18 mouse cellular contexts compared by ENCODE assay signal in genomic region chr1:73160199-73160598, GRCm38 (mm10).
DNase-seq lines count a peak whose midpoint lies in the region; ATAC-seq lines count a peak whose summit lies in the region.
"Had no signal": no experiment of that assay in that cellular context is flagged by ENCODE, and none has a peak within 500 bp of the region (broad histone marks: within the 10 kb centered on the region; RNA-seq: fewer than 3 reads in every experiment).

No protein-coding gene starts in this region.

- no peak overlapping the region for H3K4me3 ChIP-seq in midbrain, embryonic 11.5 days (ENCODE audit: low read depth, low read length)
- H3K4me3 ChIP-seq in midbrain, embryonic 14.5 days (replicated peaks; ENCODE audit: low read depth, low read length), result no peak overlapping the region
- no peak overlapping the region for H3K4me3 ChIP-seq in stomach, embryonic 15.5 days (replicated peaks)
- H3K4me3 ChIP-seq: embryonic facial prominence, embryonic 10.5 days; embryonic facial prominence, embryonic 12.5 days; forebrain, embryonic 13.5 days; forebrain, embryonic 15.5 days had no signal

- H3K27me3 ChIP-seq in midbrain, embryonic 11.5 days (ENCODE audit: control insufficient read depth, insufficient read depth, low read length), result no peaks in the 10 kb centered on the region
- no peaks in the 10 kb centered on the region for H3K27me3 ChIP-seq in midbrain, embryonic 14.5 days (ENCODE audit: control insufficient read depth, insufficient read depth, low read length)
- H3K27me3 ChIP-seq in stomach, embryonic 15.5 days (replicated peaks), result no peaks in the 10 kb centered on the region
- H3K27me3 ChIP-seq: embryonic facial prominence, embryonic 12.5 days; forebrain, embryonic 13.5 days; forebrain, embryonic 15.5 days had no signal

- H3K4me1 ChIP-seq in midbrain, embryonic 11.5 days (ENCODE audit: control insufficient read depth, insufficient read depth, low read length), result no peaks in the 10 kb centered on the region
- no peaks in the 10 kb centered on the region for H3K4me1 ChIP-seq in midbrain, embryonic 14.5 days (ENCODE audit: control insufficient read depth, insufficient read depth, low read length)
- H3K4me1 ChIP-seq in stomach, embryonic 15.5 days, result no peaks in the 10 kb centered on the region
- H3K4me1 ChIP-seq: embryonic facial prominence, embryonic 12.5 days; forebrain, embryonic 13.5 days; forebrain, embryonic 15.5 days had no signal

- H3K27ac ChIP-seq in midbrain, embryonic 11.5 days (ENCODE audit: low read depth, low read length), result no peak overlapping the region
- no peak overlapping the region for H3K27ac ChIP-seq in midbrain, embryonic 14.5 days (replicated peaks; ENCODE audit: low read depth, low read length)
- H3K27ac ChIP-seq in stomach, embryonic 15.5 days, result peak overlapping the region; percentile 28; the same call in 1 of the 2 replicates
- H3K27ac ChIP-seq: embryonic facial prominence, embryonic 10.5 days; embryonic facial prominence, embryonic 12.5 days; forebrain, embryonic 13.5 days; forebrain, embryonic 15.5 days had no signal

- DNase-seq in midbrain, embryonic 11.5 days (ENCODE audit: low spot score, missing footprints), result peak; percentile 17
- no peak for DNase-seq in midbrain, embryonic 14.5 days
- DNase-seq in telencephalon, adult 2 months (ENCODE audit: low read depth, low spot score), result peak; percentile 34
- no peak for DNase-seq in urinary bladder, postnatal 4 days (ENCODE audit: low spot score in 2 of 2)
- DNase-seq in thymus, postnatal 10 days (ENCODE audit: low spot score in 2 of 2), result no peak
- DNase-seq: adrenal gland, adult 2 months; adrenal gland, postnatal 10 days; adrenal gland, postnatal 25 days; cerebellum, adult 11-12 months; cerebellum, adult 2 months; cerebellum, adult 9-10 months; cerebellum, postnatal 10 days; cerebellum, postnatal 25 days had no signal

- H3K4me2 ChIP-seq in midbrain, embryonic 11.5 days, result no peak overlapping the region
- H3K4me2 ChIP-seq in midbrain, embryonic 14.5 days (ENCODE audit: low read length), result no peak overlapping the region
- H3K4me2 ChIP-seq in stomach, embryonic 15.5 days, result no peak overlapping the region
- H3K4me2 ChIP-seq: embryonic facial prominence, embryonic 12.5 days; forebrain, embryonic 13.5 days; forebrain, embryonic 15.5 days had no signal

- no peak overlapping the region for H3K9ac ChIP-seq in midbrain, embryonic 11.5 days (ENCODE audit: low read length)
- no peak overlapping the region for H3K9ac ChIP-seq in midbrain, embryonic 14.5 days (replicated peaks; ENCODE audit: low read length)
- H3K9ac ChIP-seq in stomach, embryonic 15.5 days, result no peak overlapping the region
- H3K9ac ChIP-seq: embryonic facial prominence, embryonic 12.5 days; forebrain, embryonic 13.5 days; forebrain, embryonic 15.5 days had no signal

- no peaks in the 10 kb centered on the region for H3K36me3 ChIP-seq in midbrain, embryonic 11.5 days (ENCODE audit: control insufficient read depth, insufficient read depth, low read length)
- no peaks in the 10 kb centered on the region for H3K36me3 ChIP-seq in midbrain, embryonic 14.5 days (ENCODE audit: control insufficient read depth, insufficient read depth, low read length)
- H3K36me3 ChIP-seq in stomach, embryonic 15.5 days, result no peaks in the 10 kb centered on the region
- H3K36me3 ChIP-seq: embryonic facial prominence, embryonic 10.5 days; embryonic facial prominence, embryonic 12.5 days; forebrain, embryonic 15.5 days had no signal

- no peak for ATAC-seq in midbrain, embryonic 11.5 days (ENCODE audit: low FRiP score)
- ATAC-seq in midbrain, embryonic 14.5 days (ENCODE audit: low FRiP score, low TSS enrichment), result no peak
- ATAC-seq in stomach, embryonic 15.5 days (ENCODE audit: insufficient read depth, low FRiP score, low read depth), result no peak
- ATAC-seq: forebrain, embryonic 13.5 days; forebrain, embryonic 15.5 days had no signal

- WGBS in midbrain, embryonic 11.5 days, result 87% methylated on average over 3 of the region's 3 CpGs
- 96% methylated on average over 3 of the region's 3 CpGs for WGBS in midbrain, embryonic 14.5 days
- WGBS in stomach, embryonic 15.5 days, result 87% methylated on average over 3 of the region's 3 CpGs

- no peaks in the 10 kb centered on the region for H3K9me3 ChIP-seq in midbrain, embryonic 11.5 days (ENCODE audit: control insufficient read depth, low read length)
- no peaks in the 10 kb centered on the region for H3K9me3 ChIP-seq in midbrain, embryonic 14.5 days (ENCODE audit: control insufficient read depth, low read length)
- no peaks in the 10 kb centered on the region for H3K9me3 ChIP-seq in stomach, embryonic 15.5 days
- H3K9me3 ChIP-seq: embryonic facial prominence, embryonic 10.5 days; embryonic facial prominence, embryonic 12.5 days; forebrain, embryonic 13.5 days; forebrain, embryonic 15.5 days had no signal

Comparison
In these comparisons a context has a peak if more than half of its experiments do, and no peak if none do; other contexts are left out.
1. DNase-seq: peak in midbrain, embryonic 11.5 days (single experiment) and telencephalon, adult 2 months (single experiment); none in midbrain, embryonic 14.5 days (single experiment), urinary bladder, postnatal 4 days (0 of 2) and thymus, postnatal 10 days (0 of 2).